Mouse (Mus musculus): ENCODE measurements around the gene Rapsn.
"Not testable (repeated sequence)": the region's sequence is repeated elsewhere in the genome, so short reads cannot be mapped to it uniquely, and the experiment has no call there.

Rapsn gene

GRCm38 (mm10) chr2:91035385-91035784 is at the start of gene Rapsn:
Gene Rapsn (plus strand): TSS chr2:91035620.
- in situ Hi-C loops (cut with MseI, MboI): no loop called here

GRCm38 (mm10) chr2:90986055-90986454 is 49.4 kb upstream of the Rapsn start:
- in situ Hi-C loops (cut with MseI, MboI): no loop called here

GRCm38 (mm10) chr2:91008536-91008935 is 26.9 kb upstream of the Rapsn start:
- in situ Hi-C loops (cut with MseI, MboI): no loop called here

- in situ Hi-C loops (cut with MseI, MboI): no loop called here
These were observed 21.5 kb upstream of the Rapsn start for GRCm38 (mm10) chr2:91013881-91014280.

- in situ Hi-C loops (cut with MseI, MboI): no loop called here
These were observed 20.0 kb upstream of the Rapsn start for GRCm38 (mm10) chr2:91015386-91015785.

GRCm38 (mm10) chr2:91018061-91018788 is 17.2 kb upstream of the Rapsn start:
- in situ Hi-C loops (cut with MseI, MboI): no loop called here

GRCm38 (mm10) chr2:91019911-91020310 is 15.5 kb upstream of the Rapsn start:
- in situ Hi-C loops (cut with MseI, MboI): no loop called here

- in situ Hi-C loops (cut with MseI, MboI): not testable (repeated sequence)
These were observed 13.2 kb upstream of the Rapsn start for GRCm38 (mm10) chr2:91022266-91022665.

GRCm38 (mm10) chr2:91023131-91023530 is 12.3 kb upstream of the Rapsn start:
- in situ Hi-C loops (cut with MseI, MboI): no loop called here

- in situ Hi-C loops (cut with MseI, MboI): no loop called here
These were observed 11.5 kb upstream of the Rapsn start for GRCm38 (mm10) chr2:91023956-91024355.

- in situ Hi-C loops (cut with MseI, MboI): no loop called here
These were observed 10.3 kb upstream of the Rapsn start for GRCm38 (mm10) chr2:91025081-91025516.

- in situ Hi-C loops (cut with MseI, MboI): no loop called here
These were observed 8.9 kb upstream of the Rapsn start for GRCm38 (mm10) chr2:91026491-91026890.

GRCm38 (mm10) chr2:91027391-91028214 is 7.8 kb upstream of the Rapsn start:
- in situ Hi-C loops (cut with MseI, MboI): no loop called here

GRCm38 (mm10) chr2:91031216-91031615 is 4.2 kb upstream of the Rapsn start:
- in situ Hi-C loops (cut with MseI, MboI): no loop called here

- in situ Hi-C loops (cut with MseI, MboI): no loop called here
These were observed 2.4 kb upstream of the Rapsn start for GRCm38 (mm10) chr2:91033000-91033399.

GRCm38 (mm10) chr2:91041786-91042185 is 6.4 kb downstream of the Rapsn start:
- in situ Hi-C loops (cut with MseI, MboI): no loop called here

- in situ Hi-C loops (cut with MseI, MboI): no loop called here
These were observed 7.4 kb downstream of the Rapsn start for GRCm38 (mm10) chr2:91042651-91043398.

- in situ Hi-C loops (cut with MseI, MboI): no loop called here
These were observed 9.3 kb downstream of the Rapsn start for GRCm38 (mm10) chr2:91044727-91045126.

GRCm38 (mm10) chr2:91045805-91046204 is 10.4 kb downstream of the Rapsn start:
- in situ Hi-C loops (cut with MseI, MboI): not testable (repeated sequence)

GRCm38 (mm10) chr2:91047359-91047758 is 11.9 kb downstream of the Rapsn start:
- in situ Hi-C loops (cut with MseI, MboI): no loop called here

- in situ Hi-C loops (cut with MseI, MboI): no loop called here
These were observed 16.5 kb downstream of the Rapsn start for GRCm38 (mm10) chr2:91051917-91052316.

- in situ Hi-C loops (cut with MseI, MboI): no loop called here
These were observed 17.3 kb downstream of the Rapsn start for GRCm38 (mm10) chr2:91052752-91053151.

Measured in mouse trophoblast stem cell (cell line).